Mouse (Mus musculus) c-Kit-positive CD71-positive TER-119-positive erythroid progenitor cells, embryonic 14.5 days (primary cell): ENCODE results near the gene Rbfox3.

ENCODE experiments used
- DNase-seq: peaks from one replicate; pipeline ENCODE4 v3.0.0-alpha.2; 2013; ENCODE audit warnings: low spot score

The Rbfox3 gene

DNA sequence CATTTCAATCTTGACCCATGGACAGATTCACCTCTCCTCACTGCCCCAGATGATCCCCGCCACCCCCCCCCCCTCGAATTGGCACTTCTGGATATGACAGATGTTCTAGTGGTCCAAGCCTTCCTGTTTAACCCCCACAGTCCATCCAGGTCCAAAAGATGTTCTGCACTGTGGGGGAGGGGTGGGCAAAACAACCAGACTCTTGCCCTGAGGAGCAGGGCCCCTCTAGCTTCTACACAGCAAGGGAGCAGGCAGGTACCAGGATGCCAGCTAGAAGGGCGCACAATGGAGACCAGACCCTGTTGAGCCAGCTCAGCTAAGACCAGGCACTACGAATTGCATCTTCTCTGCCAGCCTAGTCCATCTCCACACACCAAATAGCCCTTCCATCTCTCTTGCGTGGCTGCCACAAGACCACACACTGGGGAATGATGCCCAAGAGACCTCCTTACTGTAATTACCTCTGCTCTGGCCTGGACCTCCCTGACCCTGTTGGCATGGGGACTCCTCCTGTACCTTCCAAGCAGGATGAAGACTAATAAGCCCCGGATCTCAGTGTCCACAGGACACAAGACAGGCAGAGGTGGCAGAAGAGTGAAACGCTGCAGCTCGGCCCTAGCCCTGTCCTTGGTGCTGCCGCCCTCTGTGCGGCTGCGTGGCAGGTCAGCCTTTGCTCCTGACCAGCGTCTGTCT, 5.1 kb downstream of the Rbfox3 start:
- DNase-seq: no peak

DNA sequence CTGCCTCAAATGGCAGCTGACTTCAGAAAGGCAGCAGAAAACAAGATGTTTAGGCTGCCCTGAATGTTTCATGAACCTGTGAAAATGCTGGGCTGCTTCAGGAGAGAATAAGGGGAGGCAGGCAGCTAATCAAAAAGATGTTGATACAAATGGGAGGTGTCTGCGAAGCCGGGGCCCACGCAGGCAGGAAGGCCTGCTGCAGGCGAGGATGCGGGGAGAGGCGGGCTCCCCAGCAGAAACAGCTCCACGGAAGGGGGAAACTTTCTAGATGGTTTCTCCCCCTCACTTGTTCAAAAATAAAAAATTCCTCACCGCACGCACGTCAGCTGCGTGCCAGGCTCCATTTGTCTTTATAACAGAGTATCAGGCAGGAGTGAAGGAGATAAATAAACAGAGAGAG, 5.7 kb downstream of the Rbfox3 start:
- DNase-seq: no peak

DNA sequence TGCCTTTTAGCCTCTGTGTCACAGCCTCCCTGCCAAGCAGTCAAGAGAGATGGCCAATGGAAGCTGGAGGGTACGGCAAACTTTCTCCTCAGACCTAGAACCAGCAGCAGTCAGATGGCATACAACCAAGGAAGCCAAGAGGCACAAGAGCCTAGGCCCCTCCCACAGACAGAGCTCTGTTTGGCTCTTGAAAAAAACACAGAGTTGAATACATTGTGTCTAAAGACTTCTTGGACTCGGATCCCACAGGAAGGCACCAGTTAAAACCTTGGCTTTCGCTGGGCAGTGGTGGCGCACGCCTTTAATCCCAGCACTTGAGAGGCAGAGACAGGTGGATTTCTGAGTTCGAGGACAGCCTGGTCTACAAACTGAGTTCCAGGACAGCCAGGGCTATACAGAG, 7.1 kb downstream of the Rbfox3 start:
- DNase-seq: no peak

DNA sequence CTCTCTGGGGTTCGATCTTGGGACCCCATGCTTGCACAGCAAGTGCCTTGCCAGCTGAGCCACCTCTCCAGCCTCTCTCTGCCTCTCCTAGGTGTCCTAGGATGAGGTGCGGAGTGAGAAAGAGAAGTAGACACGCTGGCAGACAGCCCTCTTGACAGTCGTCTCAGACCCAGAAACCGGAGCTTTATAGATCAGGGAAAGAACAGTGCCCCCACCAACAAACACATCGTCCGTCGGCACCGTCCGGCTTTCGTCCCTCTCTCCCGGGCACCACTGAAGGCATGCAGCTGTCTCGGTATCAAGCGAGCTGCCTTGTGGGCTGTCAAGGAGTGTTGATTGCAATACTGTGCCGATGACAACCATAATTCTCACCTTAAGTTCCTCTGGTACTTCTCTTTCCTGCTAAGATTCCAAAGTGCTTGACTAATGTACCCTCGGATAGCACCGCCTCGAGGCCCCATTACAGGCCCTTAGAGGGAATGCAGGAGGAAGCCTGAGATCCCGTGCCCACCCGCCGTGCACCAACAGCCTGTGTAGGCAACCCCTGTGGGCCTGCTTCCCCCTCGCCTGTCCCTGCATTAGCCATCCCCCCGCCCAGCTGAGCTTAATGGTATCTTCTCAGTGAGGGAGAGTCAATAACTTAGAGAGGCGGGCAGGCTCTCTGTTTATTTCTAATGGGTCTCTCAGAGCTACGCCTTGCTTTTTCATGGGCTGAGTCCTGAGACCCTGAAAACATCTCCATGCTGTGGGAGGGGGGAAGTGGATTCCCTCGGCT, 11.4 kb downstream of the Rbfox3 start:
- no peak for DNase-seq

DNA sequence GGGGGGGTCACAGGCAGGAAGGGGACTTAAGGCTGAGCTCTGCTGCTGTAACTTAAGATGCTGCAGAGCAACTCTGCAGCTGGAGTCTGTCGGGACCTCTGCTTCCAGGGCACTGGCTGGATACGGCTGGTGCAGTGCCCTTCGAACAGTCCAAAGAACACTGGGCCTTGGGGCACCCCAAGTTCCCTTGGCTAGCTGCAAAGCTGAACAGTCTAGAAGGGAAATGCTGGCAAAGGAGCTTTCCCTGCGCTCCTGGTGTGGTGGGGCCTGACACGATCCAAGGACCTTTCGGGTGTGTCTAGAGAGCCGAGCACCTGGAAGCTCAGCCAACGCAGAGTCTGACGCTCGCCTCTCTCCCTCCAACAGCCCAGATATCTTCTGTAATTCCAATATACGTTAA, 12.8 kb downstream of the Rbfox3 start:
- DNase-seq: no peak

DNA sequence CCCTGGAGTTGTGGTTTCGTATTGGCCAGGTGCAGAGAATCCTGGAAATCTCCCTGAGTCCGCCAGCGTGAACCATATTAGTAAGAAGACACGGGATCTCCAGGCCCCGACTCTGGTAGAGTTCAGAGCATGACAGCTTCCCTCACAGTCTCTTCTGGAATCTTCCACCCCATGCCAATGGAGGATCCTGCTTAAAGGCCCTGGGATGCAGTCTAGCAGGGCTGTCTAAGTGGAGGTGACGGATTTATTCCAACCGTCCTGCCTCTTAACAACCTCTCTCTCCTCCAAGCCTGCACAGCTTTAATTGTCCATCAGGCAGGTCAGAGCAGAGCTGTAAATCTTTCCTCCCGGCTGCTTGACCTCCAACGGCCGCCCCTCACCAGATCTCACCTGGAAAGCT, 13.2 kb downstream of the Rbfox3 start:
- no peak for DNase-seq

DNA sequence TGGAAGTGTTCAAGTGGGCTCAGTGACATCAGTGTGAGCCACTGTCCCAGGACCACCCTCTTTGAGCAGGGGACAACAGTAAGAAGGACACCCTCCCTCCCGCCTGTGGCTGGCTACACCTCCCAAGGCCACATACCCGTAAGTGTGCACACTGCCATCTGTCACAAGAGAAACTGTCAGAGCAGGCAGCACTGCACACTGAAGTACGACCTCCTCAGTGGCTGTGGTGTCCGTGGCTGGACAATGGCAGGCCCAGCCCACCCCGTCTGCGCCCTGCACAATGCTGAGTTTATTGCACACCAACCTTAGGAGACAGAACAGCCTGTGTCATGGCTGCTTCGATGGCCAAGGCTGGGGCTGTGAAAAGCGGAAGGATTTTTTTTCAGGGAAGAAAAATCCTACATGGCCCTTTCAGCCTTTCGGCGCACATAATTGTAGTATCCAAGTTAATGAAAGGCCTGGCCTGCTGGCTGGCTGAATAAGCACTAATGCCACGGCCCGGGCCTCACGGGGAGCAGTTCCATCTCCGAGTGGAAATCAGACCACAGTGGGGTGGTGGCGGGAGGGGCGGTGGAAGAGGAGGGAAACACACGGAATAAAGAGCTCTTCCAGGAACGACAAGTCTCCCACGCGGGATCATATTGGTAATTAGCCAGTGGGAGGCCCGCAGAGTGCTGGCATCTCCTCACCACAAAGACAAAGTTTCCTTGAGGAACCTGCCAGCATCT, 14.1 kb downstream of the Rbfox3 start:
- DNase-seq: no peak

DNA sequence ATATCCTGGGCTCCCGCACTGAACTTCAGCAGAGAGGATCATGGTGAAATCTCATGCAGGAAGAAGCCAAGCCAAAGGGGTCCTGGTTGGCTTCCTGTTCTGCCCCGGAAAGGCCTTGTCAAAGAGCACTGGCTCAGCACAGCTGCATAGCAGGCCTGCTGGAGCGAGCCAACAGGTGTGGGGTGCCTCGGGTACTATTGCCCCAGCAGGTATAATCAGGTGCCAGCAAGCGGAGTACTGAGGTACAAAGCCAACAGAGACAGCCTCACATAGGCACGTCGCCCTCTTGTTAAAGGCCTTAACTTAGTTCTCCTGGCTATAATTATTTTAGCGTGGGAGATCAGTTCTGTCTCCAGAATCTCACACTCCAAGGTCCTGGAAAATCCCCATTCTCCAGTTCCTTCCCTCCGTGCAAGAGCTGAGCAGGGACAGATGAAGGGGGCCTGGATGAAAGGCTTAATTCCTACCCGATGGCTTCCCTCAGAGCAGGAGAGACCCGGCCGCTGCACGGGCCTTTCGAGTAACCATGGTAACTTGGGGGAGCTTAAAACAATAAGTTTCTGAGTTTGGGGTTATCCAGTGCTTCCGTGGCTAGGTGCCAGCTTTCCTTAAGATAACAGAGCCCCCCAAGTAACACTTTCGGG, 15.2 kb downstream of the Rbfox3 start:
- DNase-seq: no peak

DNA sequence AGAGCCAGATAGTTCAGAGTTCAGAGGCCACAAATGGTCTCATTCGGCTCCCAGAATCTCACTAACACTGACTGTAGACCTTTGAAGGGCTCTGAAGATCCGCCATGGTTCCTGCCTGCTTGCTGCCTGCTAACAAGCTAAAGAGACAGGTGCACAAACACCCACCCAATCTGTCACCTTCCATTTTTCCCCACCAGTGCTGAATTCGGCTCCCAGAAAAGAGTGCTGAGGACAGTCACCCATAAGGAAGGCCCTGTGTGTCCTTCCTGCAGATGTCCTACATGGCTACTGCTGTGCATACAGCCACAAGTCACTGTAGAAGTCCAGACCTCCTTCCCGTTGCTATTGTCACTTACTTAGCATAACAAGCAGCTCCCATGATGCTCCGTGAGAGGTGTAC, 16.6 kb downstream of the Rbfox3 start:
- DNase-seq: no peak

DNA sequence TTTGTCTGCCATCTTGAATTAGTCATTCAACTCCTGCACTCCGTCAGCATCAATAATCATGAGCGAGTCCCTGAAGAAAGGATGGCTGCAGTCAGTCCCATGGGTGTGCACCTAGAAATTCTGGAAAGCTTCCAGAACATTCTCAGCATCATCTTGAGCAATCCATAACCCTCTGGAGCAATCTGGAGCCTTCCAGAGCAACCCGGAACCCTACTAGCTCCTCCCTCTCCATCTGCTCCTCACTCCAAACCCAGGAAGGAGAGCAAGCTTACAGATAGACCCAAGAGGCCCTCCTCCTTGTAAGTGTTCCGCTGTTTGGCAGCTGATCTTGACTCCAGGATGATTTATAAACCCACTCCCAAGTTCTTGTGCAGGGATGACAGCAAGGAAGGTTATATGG, 17.2 kb downstream of the Rbfox3 start:
- DNase-seq: no peak

DNA sequence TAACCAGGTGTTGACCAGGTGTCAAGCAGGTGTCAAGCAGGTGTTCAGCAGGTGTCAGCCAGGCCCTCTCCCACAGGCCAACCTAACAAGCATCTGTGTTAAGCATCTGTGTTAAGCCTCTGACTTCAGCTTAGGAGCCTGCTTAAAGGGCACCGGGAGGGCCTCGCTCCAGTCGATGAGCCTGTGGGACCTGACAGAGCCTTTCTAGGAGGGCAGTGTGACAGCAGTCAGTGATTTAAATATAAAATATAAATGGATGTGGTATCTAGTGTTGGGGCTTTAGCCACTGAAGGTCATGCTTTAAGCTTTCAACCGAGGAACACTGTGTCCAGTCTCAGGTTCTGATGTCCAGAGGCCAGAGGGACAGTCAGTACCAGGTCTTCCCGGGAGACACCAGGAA, 18.5 kb downstream of the Rbfox3 start:
- no peak for DNase-seq

DNA sequence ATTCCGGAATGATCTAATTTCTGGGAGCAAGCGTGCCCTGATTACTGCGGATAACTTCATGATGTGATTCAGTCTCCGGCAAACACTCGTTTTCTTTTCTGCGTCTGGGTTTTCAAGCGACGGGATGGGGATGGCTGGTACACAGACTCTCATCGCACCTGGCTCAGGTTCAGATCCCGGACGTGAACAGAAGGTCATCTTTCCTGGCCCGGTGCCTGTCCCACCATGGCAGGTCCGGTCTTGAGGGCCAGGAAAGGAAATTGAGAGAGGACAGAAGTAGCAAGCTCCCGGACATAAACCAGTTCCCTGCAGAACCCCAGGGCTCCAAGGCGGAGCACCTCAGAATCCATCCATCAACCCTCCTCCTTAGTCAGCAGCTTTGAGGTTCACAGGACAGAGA, 19.9 kb downstream of the Rbfox3 start:
- no peak for DNase-seq

DNA sequence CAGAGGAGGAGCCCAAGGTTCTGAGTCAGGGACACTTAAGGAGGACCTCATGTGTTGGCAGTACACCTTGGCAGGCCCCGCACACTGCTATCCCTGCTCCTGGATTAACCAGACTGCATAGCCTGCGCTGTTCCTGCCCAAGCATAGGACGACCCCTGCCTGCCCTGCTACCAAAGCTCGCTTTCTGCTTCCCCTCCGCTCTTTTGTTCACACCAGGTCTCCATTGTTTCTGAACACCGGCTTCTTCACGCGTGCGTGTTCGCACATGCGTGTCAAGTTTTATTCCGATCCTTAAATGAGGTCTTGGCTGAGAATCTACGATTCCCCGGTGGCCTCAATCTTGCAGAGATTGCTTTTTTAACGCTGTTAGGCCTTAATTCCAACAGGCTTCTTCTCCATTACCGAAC, 20.4 kb downstream of the Rbfox3 start:
- no peak for DNase-seq

DNA sequence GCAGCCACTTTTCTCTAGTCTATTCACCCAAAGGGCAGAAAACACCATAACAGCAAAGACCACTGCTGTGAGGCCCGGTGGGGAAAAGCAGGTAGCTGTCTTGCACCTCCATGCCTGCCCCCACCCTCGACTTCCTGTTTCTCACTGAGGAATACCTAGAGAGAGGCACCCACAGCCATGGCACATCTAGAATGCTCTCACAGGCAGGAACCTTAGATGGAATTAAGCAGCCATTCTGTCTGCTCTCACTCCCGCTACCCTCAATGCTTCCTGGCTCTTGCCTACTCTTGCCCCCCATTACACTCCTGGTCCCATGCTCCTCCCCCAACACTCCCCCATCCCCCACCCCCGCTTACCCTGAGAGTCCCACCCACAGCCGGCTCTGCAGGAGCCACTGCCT, 20.9 kb downstream of the Rbfox3 start:
- DNase-seq: no peak

DNA sequence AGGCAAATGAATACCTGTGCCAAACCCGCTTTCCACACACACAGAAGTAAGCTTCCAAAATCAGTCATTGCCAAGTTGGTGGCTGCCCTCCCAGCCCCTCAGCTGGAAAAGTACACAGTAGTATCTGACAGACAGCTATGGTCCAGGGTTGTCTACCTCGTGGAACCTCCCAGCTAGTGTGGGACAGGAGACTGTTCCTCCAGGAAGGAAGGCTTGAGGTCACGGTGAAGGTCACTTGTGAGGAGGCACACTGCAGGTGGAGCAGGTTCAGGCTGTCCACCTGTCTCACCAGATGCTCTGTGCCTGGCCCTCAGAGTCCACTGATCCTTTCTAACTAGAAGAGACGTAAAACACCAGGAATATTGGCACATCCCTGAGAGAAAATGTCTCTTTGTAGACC, 21.9 kb downstream of the Rbfox3 start:
- no peak for DNase-seq

DNA sequence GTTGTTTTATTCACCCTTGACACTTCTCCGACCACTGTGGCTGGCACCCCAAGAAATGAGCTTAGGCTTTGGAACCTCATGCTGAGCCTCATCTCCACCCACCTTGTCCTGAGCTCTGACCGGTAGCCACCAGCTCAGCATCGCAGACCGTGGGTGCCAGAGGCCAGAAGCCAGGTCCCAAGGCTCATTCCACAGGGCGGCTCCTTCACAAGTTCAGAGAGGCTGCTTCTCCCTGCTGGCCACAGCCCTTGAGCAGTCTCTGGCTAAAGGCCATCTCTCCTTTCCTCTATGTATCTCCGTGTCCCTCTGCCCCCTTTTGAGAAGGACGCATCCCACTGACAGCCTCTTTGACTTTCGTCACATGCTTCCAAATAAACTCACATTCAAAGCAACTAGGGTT, 23.0 kb downstream of the Rbfox3 start:
- no peak for DNase-seq

DNA sequence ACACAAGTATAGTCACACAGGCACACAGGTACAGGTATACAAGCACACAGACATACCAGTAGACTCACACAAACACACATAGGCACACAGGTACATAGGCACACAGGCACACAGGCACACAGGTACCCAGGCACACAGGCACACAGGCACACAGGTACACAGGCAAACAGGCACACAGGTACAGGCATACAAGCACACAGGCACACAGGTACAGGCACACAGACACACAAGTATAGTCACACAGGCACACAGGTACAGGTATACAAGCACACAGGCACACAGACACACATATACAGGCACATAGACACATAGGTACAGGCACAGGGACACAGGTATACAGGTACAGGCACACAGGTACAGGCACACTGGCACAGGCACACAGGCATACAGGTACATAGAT, 24.2 kb downstream of the Rbfox3 start:
- DNase-seq: no peak

DNA sequence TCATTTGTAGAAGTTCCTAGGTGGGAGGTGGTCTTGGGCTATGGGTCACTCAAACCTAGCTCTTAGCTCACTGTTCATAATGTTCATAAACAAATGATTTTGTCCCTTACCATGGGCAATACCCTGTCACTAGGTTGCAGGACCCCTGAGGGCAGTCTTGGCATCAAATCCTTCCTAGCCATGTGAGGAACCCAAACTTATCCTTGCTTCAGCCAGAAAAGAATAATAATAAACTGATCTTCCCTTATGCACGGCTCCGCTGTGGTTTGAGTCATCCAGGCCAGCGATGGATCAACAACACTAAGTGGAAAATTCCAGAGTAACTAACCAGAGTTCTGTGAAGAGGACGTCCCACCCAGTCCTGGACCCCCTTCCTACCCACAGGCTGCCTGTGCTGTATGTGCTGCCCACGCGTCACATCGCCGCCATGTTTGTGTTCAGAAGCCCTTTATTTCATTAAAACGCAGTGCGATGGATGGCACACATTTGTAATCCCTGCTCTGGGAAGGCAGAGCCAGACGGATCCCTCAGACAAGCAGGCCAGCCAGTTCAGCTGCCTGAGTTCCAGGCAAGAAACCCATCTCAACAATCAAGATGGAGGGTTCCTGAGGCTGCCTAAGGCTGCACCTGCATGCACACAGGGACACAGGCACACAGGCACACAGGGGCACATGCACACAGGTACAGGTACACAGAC, 25.0 kb downstream of the Rbfox3 start:
- no peak for DNase-seq

DNA sequence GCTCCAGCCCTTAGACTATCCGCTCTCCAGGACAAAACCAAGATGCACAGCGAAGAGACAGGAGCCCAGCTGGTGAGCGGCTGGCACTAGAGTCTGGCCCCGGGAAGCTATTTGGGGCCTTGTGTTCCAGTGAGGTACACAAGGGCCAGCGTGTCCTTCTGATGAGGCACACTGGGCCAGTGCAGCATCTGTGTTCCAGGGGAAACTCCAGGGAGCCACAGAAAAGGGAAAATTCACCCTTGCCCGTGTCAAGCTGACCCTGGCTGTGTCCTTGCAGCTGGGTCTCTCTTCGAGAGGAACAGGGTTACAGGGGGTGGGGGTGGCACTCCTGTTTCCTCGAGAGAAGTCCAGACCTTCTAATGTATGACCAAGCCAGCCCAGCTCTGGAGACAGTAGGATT, 25.8 kb downstream of the Rbfox3 start:
- DNase-seq: no peak

DNA sequence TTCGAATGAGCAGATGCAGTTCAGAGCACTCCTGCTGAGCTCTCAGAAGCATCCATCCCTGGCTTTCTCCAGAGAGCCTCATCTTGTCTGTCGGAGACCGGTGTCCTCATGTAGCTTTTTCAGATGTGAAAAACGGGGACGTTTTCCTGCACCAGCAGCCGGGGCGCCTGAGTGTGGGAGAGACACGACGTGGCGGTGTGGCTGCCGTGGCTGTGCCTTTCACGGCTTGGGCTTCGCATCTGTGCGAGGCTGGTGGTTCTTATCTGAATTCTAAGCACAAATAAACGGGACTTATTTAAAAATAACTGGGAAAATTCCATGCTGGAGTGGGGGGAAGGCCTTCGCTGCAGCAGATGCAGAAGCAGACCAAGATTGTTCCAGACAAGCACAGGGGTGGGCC, 26.3 kb downstream of the Rbfox3 start:
- no peak for DNase-seq

DNA sequence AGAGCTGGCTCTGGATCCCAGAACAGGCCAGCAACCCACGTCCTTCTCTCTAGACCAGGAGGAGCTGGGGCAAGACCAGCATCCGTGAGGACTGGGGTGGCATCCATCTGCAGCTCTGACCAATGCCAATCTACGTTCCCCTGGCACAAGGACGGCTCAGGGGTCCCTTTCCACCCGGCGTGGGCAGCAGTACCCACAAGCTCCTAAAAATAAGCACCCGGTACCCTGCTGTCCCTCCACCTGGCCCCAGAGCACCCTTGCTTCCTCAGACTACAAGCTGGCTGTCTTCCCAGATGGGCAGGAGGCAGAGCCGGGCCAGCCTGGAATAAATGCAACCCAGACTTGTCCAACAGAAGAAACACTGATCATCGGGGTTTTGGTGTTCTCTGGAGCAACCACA, 28.3 kb downstream of the Rbfox3 start:
- DNase-seq: no peak
